Mouse (Mus musculus): ENCODE measurements around the gene Dcst2. TPM values are rescaled to one million over a fixed set of nuclear protein-coding genes. Genes with fewer than 3 reads are reported as not detected.
A peak's percentile ranks its signal among the peaks of the same experiment; 100 is the strongest.

Gene Dcst2
- polyA plus RNA-seq, 2 experiments = 0.03 to 0.04 TPM

DNA sequence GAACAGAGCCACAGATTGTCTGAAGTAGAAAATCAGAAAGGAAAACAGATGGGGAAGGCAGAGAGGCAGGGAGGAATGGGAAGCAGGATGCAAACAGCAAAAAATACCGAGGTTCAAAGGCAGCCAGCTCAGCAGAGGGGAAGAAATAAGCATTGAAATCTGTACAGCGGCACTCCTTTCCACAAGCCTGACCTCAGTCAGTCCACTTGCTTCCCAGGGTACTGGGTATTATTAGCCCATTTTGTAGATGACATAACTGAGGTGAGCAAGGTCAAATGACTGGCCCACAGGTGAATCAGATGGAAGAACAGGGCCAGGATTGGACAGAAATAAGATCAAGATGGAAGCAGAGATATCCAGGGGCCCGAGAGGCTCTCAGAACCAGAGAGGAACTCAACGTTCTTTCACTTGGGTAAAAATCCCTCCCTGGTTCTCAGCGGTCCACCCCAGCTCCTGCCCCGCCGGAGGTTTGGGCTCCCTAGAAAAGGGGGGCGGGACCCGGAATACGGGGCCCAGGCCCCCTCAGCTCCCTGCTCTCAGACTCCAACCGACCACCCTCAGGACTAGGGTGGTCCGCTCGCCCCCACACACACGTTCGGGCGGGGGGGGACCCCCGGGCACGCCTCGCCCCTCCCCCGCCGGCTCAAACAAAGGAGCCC is 24.6 kb upstream of the Dcst2 start:
- TF ChIP-seq CTCF (IDR thresholded peaks at IDR 0.05; ENCODE audit: low read depth) (no peak), EP300 (IDR thresholded peaks at IDR 0.05; ENCODE audit: low read depth) (no peak)
- no peaks in the 10 kb centered on the region for H3K9me3 ChIP-seq (ENCODE audit: control insufficient read depth, low read length)
- H3K4me2 ChIP-seq (ENCODE audit: low read depth) = peak overlapping the region; percentile 70
- 2% methylated on average over 21 of the region's 21 CpGs for WGBS (ENCODE audit: insufficient replicate concordance)
- no peaks in the 10 kb centered on the region; a peak in 1 of 4 replicates for H3K4me1 ChIP-seq (replicated peaks; ENCODE audit: control insufficient read depth in 2 of 2, insufficient read depth in 2 of 2, low read length in 1 of 2)
- no peaks in the 10 kb centered on the region for H3K36me3 ChIP-seq (replicated peaks; ENCODE audit: control insufficient read depth, insufficient read depth, low read depth)
- peak; percentile 2; the same call in 1 of the 2 replicates for ATAC-seq (ENCODE audit: insufficient read depth)
- no peak overlapping the region for H3K27ac ChIP-seq
- DNase-seq (ENCODE audit: low read depth in 3 of 3, low spot score in 3 of 3) = no peak
- H3K9ac ChIP-seq (replicated peaks) = peak overlapping the region; percentile 31; the same call in 1 of the 2 replicates
- peak overlapping the region; percentile 55 for H3K4me3 ChIP-seq (ENCODE audit: insufficient read depth in 1 of 2, low read depth in 2 of 2, low read length in 2 of 2)
- H3K27me3 ChIP-seq (ENCODE audit: control insufficient read depth, insufficient read depth, low read length) = peaks cover 6% of the 10 kb centered on the region

DNA sequence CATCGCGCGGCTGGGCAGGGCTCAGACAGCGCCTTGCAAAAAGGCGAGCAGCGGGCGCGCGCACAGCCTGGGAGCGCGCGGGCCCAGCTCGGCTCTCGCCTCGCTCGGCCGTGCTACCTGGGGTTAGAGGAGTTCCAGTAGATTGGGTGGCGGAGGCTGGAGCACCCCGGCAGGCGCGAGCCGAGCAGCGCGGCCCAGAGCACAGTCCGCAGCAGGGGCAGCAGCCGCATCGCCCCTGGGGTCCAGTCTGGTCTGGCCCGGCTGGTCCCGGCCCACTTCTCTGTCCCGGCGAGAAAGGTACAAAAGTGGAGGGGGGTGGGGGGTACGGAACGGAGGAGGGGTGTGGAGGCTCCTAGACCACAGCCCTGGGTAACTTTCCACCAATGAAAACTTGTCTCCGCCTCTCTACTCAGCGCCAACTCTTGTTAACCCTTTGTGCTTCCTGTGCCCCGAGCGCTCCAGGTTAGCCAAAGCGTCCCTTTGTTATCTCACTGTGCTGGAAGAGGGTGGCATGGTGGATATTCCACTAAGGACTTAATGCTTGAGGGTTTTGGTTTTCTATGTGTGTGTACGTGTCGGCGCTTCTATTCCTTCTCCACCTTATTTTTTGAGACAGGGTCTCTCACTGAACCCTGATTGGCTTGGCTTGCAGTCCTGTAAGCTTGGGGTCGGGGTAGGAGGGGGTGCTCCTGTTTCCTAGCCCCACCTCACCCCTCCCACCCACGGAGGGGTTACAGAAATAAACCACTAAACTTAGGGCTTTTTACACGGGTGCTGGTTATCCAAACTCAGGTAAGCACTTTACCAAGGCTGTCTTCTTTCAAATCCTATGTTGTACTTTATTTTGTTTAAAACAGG is 23.8 kb upstream of the Dcst2 start, which contains the start of gene Efna4:
Gene Efna4, minus strand, starts transcription at position 308 of the 858 bp plus-strand sequence.
- peak within 1 kb of the TSS; percentile 31; the same call in 1 of the 2 replicates for H3K9ac ChIP-seq (replicated peaks)
- peaks cover 6% of the 10 kb centered on the region for H3K27me3 ChIP-seq (ENCODE audit: control insufficient read depth, insufficient read depth, low read length)
- H3K4me3 ChIP-seq (ENCODE audit: insufficient read depth in 1 of 2, low read depth in 2 of 2, low read length in 2 of 2) = peak within 1 kb of the TSS; percentile 55
- no peak for TF ChIP-seq EP300 (IDR thresholded peaks at IDR 0.05; ENCODE audit: low read depth)
- TF ChIP-seq CTCF (IDR thresholded peaks at IDR 0.05; ENCODE audit: low read depth) = no peak
- ATAC-seq (ENCODE audit: insufficient read depth) = peak; percentile 68
- H3K27ac ChIP-seq = no peak within 1 kb of the TSS
- no peak for DNase-seq (ENCODE audit: low read depth in 3 of 3, low spot score in 3 of 3)
- H3K4me2 ChIP-seq (ENCODE audit: low read depth) = peak within 1 kb of the TSS; percentile 70
- WGBS (ENCODE audit: insufficient replicate concordance) = 2% methylated on average over 44 of the region's 44 CpGs
- H3K9me3 ChIP-seq (ENCODE audit: control insufficient read depth, low read length) = no peaks in the 10 kb centered on the region
- H3K4me1 ChIP-seq (replicated peaks; ENCODE audit: control insufficient read depth in 2 of 2, insufficient read depth in 2 of 2, low read length in 1 of 2) = no peaks in the 10 kb centered on the region; a peak in 1 of 4 replicates
- H3K36me3 ChIP-seq (replicated peaks; ENCODE audit: control insufficient read depth, insufficient read depth, low read depth) = no peaks in the 10 kb centered on the region

GRCm38 (mm10) chr3:89339416-89339815 is 22.4 kb upstream of the Dcst2 start:
- no peak overlapping the region for H3K4me3 ChIP-seq (ENCODE audit: insufficient read depth in 1 of 2, low read depth in 2 of 2, low read length in 2 of 2)
- no peaks in the 10 kb centered on the region for H3K9me3 ChIP-seq (ENCODE audit: control insufficient read depth, low read length)
- DNase-seq (ENCODE audit: low read depth in 3 of 3, low spot score in 3 of 3) = no peak
- H3K27ac ChIP-seq = no peak overlapping the region
- ATAC-seq (ENCODE audit: insufficient read depth) = no peak
- H3K4me1 ChIP-seq (replicated peaks; ENCODE audit: control insufficient read depth in 2 of 2, insufficient read depth in 2 of 2, low read length in 1 of 2) = no peaks in the 10 kb centered on the region; a peak in 1 of 4 replicates
- no peak overlapping the region for H3K9ac ChIP-seq (replicated peaks)
- no peaks in the 10 kb centered on the region for H3K36me3 ChIP-seq (replicated peaks; ENCODE audit: control insufficient read depth, insufficient read depth, low read depth)
- H3K4me2 ChIP-seq (ENCODE audit: low read depth) = no peak overlapping the region
- TF ChIP-seq CTCF (IDR thresholded peaks at IDR 0.05; ENCODE audit: low read depth) (peak; percentile 91), EP300 (IDR thresholded peaks at IDR 0.05; ENCODE audit: low read depth) (no peak)
- H3K27me3 ChIP-seq (ENCODE audit: control insufficient read depth, insufficient read depth, low read length) = peaks cover 6% of the 10 kb centered on the region
- WGBS (ENCODE audit: insufficient replicate concordance) = 35% methylated on average over 8 of the region's 8 CpGs

DNA sequence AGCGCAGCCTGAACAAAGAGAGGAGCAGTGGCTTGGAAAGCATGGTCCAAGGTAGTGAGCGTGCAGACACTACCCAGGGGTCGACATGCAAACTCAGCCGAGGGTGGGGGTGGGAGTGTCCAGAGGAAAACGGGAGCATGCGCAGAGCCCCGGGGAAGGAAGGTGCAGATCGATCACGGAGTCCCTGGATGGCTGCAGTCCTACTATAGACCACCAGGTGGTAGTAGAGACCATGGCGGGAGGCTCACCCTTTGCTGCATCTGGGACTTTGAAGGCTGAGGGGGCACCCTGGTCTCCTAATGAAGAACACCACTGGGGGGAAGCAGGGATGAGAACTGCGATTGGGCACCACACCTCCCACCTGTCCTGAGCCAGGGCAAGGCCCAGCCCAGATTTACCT is 21.3 kb upstream of the Dcst2 start:
- Histone ChIP-seq H3K4me1 (replicated peaks; ENCODE audit: control insufficient read depth in 2 of 2, insufficient read depth in 2 of 2, low read length in 1 of 2) (no peaks in the 10 kb centered on the region; a peak in 1 of 4 replicates), H3K36me3 (replicated peaks; ENCODE audit: control insufficient read depth, insufficient read depth, low read depth) (no peaks in the 10 kb centered on the region), H3K4me2 (ENCODE audit: low read depth) (peak overlapping the region; percentile 35; the same call in 1 of the 2 replicates), H3K27me3 (ENCODE audit: control insufficient read depth, insufficient read depth, low read length) (peaks cover 6% of the 10 kb centered on the region), H3K9ac (replicated peaks) (no peak overlapping the region), H3K4me3 (ENCODE audit: insufficient read depth in 1 of 2, low read depth in 2 of 2, low read length in 2 of 2) (no peak overlapping the region; a peak in 1 of 4 replicates), H3K9me3 (ENCODE audit: control insufficient read depth, low read length) (no peaks in the 10 kb centered on the region), H3K27ac (no peak overlapping the region)
- ATAC-seq (ENCODE audit: insufficient read depth) (no peak), DNase-seq (ENCODE audit: low read depth in 3 of 3, low spot score in 3 of 3) (no peak)
- WGBS (ENCODE audit: insufficient replicate concordance) = 12% methylated on average over 11 of the region's 11 CpGs
- peak; percentile 97 for TF ChIP-seq CTCF (IDR thresholded peaks at IDR 0.05; ENCODE audit: low read depth)
- TF ChIP-seq EP300 (IDR thresholded peaks at IDR 0.05; ENCODE audit: low read depth) = no peak

DNA sequence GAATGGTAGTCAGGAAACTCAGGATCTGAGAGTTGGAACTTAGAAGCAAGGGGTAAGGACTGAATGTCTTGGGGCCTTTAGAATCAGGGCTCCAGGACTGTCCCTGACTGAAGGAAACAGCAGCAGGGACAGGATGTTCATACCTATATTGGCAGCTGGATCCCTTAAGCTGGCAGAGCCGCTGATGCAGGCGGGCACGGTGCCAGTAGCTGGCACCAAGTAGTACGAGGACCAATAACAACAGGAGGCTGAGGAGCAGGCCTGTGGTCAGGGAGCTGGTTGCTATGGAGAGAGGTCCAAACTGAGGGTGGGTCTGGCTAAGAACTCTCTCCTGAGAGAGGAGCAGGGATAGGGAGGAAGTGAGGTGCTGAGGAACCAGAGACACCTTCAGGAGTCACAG is 20.0 kb upstream of the Dcst2 start:
- 80% methylated on average over 4 of the region's 4 CpGs for WGBS (ENCODE audit: insufficient replicate concordance)
- DNase-seq (ENCODE audit: low read depth in 3 of 3, low spot score in 3 of 3) = no peak

More for the DNA sequence above, 20.0 kb upstream of the Dcst2 start:
- Histone ChIP-seq H3K9me3 (ENCODE audit: control insufficient read depth, low read length) (no peaks in the 10 kb centered on the region), H3K27me3 (ENCODE audit: control insufficient read depth, insufficient read depth, low read length) (peaks cover 6% of the 10 kb centered on the region), H3K4me2 (ENCODE audit: low read depth) (no peak overlapping the region), H3K27ac (no peak overlapping the region), H3K36me3 (replicated peaks; ENCODE audit: control insufficient read depth, insufficient read depth, low read depth) (no peaks in the 10 kb centered on the region), H3K9ac (replicated peaks) (no peak overlapping the region), H3K4me3 (ENCODE audit: insufficient read depth in 1 of 2, low read depth in 2 of 2, low read length in 2 of 2) (no peak overlapping the region), H3K4me1 (replicated peaks; ENCODE audit: control insufficient read depth in 2 of 2, insufficient read depth in 2 of 2, low read length in 1 of 2) (no peaks in the 10 kb centered on the region; a peak in 1 of 4 replicates)
- no peak for ATAC-seq (ENCODE audit: insufficient read depth)
- TF ChIP-seq EP300 (IDR thresholded peaks at IDR 0.05; ENCODE audit: low read depth) (no peak), CTCF (IDR thresholded peaks at IDR 0.05; ENCODE audit: low read depth) (no peak)

All from liver, embryonic 14.5 days (tissue).